Mouse (Mus musculus): Measurements from ENCODE around the gene Oasl1. TPM values are rescaled to one million over a fixed set of nuclear protein-coding genes. Genes with fewer than 3 reads are reported as not detected.
"Not testable (repeated sequence)": the region's sequence is repeated elsewhere in the genome, so short reads cannot be mapped to it uniquely, and the experiment has no call there.

Oasl1 gene
- polyA plus RNA-seq (2014; fragmentation: Nextera tagmentation; extraction: Ambion mirVana): 0.52 and 0.55 TPM in 2 replicates

- Histone ChIP-seq H3K9me3 (ENCODE audit: control insufficient read depth, low read length) (no peaks in the 10 kb centered on the region), H3K4me3 (ENCODE audit: low read depth, low read length) (no peak within 1 kb of the TSS), H3K27ac (ENCODE audit: low read depth, low read length) (no peak within 1 kb of the TSS), H3K9ac (replicated peaks; ENCODE audit: low read depth, low read length) (no peak within 1 kb of the TSS), H3K27me3 (ENCODE audit: control insufficient read depth, insufficient read depth, low read length) (no peaks in the 10 kb centered on the region), H3K36me3 (ENCODE audit: control insufficient read depth, insufficient read depth, low read length) (no peaks in the 10 kb centered on the region), H3K4me2 (ENCODE audit: low read depth, low read length) (peak within 1 kb of the TSS; percentile 9; the same call in 1 of the 2 replicates), H3K4me1 (ENCODE audit: control insufficient read depth, insufficient read depth, low read length) (no peaks in the 10 kb centered on the region)
- ATAC-seq (ENCODE audit: low read depth): no peak
- 35% methylated on average over 15 of the region's 15 CpGs for WGBS
These were observed at the start of gene Oasl1 for GRCm38 (mm10) chr5:114922998-114923473. Gene Oasl1 (plus strand): TSS chr5:114923240.

GRCm38 (mm10) chr5:114875858-114876257 is 47.2 kb upstream of the Oasl1 start:
- ATAC-seq (ENCODE audit: low read depth): no peak
- no peaks in the 10 kb centered on the region for H3K36me3 ChIP-seq (ENCODE audit: control insufficient read depth, insufficient read depth, low read length)
- H3K4me3 ChIP-seq (ENCODE audit: low read depth, low read length): no peak overlapping the region
- no peak overlapping the region for H3K27ac ChIP-seq (ENCODE audit: low read depth, low read length)
- no peak overlapping the region for H3K4me2 ChIP-seq (ENCODE audit: low read depth, low read length)
- H3K4me1 ChIP-seq (ENCODE audit: control insufficient read depth, insufficient read depth, low read length): no peaks in the 10 kb centered on the region
- H3K27me3 ChIP-seq (ENCODE audit: control insufficient read depth, insufficient read depth, low read length): no peaks in the 10 kb centered on the region
- H3K9me3 ChIP-seq (ENCODE audit: control insufficient read depth, low read length): no peaks in the 10 kb centered on the region
- 56% methylated on average over 6 of the region's 6 CpGs for WGBS
- no peak overlapping the region for H3K9ac ChIP-seq (replicated peaks; ENCODE audit: low read depth, low read length)

- 34% methylated on average over 6 of the region's 6 CpGs for WGBS
- no peaks in the 10 kb centered on the region for H3K36me3 ChIP-seq (ENCODE audit: control insufficient read depth, insufficient read depth, low read length)
These were observed 46.7 kb upstream of the Oasl1 start for GRCm38 (mm10) chr5:114876331-114876730.

GRCm38 (mm10) chr5:114877487-114877886 is 45.6 kb upstream of the Oasl1 start:
- Histone ChIP-seq H3K4me3 (ENCODE audit: low read depth, low read length) (no peak overlapping the region), H3K4me1 (ENCODE audit: control insufficient read depth, insufficient read depth, low read length) (no peaks in the 10 kb centered on the region), H3K36me3 (ENCODE audit: control insufficient read depth, insufficient read depth, low read length) (no peaks in the 10 kb centered on the region), H3K9ac (replicated peaks; ENCODE audit: low read depth, low read length) (no peak overlapping the region), H3K27me3 (ENCODE audit: control insufficient read depth, insufficient read depth, low read length) (no peaks in the 10 kb centered on the region), H3K27ac (ENCODE audit: low read depth, low read length) (no peak overlapping the region), H3K9me3 (ENCODE audit: control insufficient read depth, low read length) (no peaks in the 10 kb centered on the region), H3K4me2 (ENCODE audit: low read depth, low read length) (no peak overlapping the region)
- ATAC-seq (ENCODE audit: low read depth): no peak
- 69% methylated on average over 7 of the region's 7 CpGs for WGBS

More at GRCm38 (mm10) chr5:114876331-114876730, 46.7 kb upstream of the Oasl1 start:
- H3K4me1 ChIP-seq (ENCODE audit: control insufficient read depth, insufficient read depth, low read length): no peaks in the 10 kb centered on the region
- H3K9me3 ChIP-seq (ENCODE audit: control insufficient read depth, low read length): no peaks in the 10 kb centered on the region
- H3K27me3 ChIP-seq (ENCODE audit: control insufficient read depth, insufficient read depth, low read length): no peaks in the 10 kb centered on the region
- no peak overlapping the region for H3K4me2 ChIP-seq (ENCODE audit: low read depth, low read length)
- H3K4me3 ChIP-seq (ENCODE audit: low read depth, low read length): no peak overlapping the region
- H3K9ac ChIP-seq (replicated peaks; ENCODE audit: low read depth, low read length): no peak overlapping the region
- no peak for ATAC-seq (ENCODE audit: low read depth)
- H3K27ac ChIP-seq (ENCODE audit: low read depth, low read length): no peak overlapping the region

GRCm38 (mm10) chr5:114879399-114879798 is 43.6 kb upstream of the Oasl1 start:
- H3K27ac ChIP-seq (ENCODE audit: low read depth, low read length): no peak overlapping the region
- H3K27me3 ChIP-seq (ENCODE audit: control insufficient read depth, insufficient read depth, low read length): no peaks in the 10 kb centered on the region
- 71% methylated on average over 13 of the region's 13 CpGs for WGBS
- H3K4me3 ChIP-seq (ENCODE audit: low read depth, low read length): no peak overlapping the region
- no peaks in the 10 kb centered on the region for H3K9me3 ChIP-seq (ENCODE audit: control insufficient read depth, low read length)
- no peak overlapping the region for H3K9ac ChIP-seq (replicated peaks; ENCODE audit: low read depth, low read length)
- H3K4me2 ChIP-seq (ENCODE audit: low read depth, low read length): no peak overlapping the region
- H3K4me1 ChIP-seq (ENCODE audit: control insufficient read depth, insufficient read depth, low read length): no peaks in the 10 kb centered on the region
- ATAC-seq (ENCODE audit: low read depth): no peak
- no peaks in the 10 kb centered on the region for H3K36me3 ChIP-seq (ENCODE audit: control insufficient read depth, insufficient read depth, low read length)

GRCm38 (mm10) chr5:114882319-114882718 is 40.7 kb upstream of the Oasl1 start:
- 85% methylated on average over 6 of the region's 7 CpGs for WGBS
- H3K4me1 ChIP-seq (ENCODE audit: control insufficient read depth, insufficient read depth, low read length); H3K9me3 ChIP-seq (ENCODE audit: control insufficient read depth, low read length); H3K9ac ChIP-seq (replicated peaks; ENCODE audit: low read depth, low read length); H3K27me3 ChIP-seq (ENCODE audit: control insufficient read depth, insufficient read depth, low read length); ATAC-seq (ENCODE audit: low read depth); H3K4me2 ChIP-seq (ENCODE audit: low read depth, low read length); H3K27ac ChIP-seq (ENCODE audit: low read depth, low read length); H3K4me3 ChIP-seq (ENCODE audit: low read depth, low read length); H3K36me3 ChIP-seq (ENCODE audit: control insufficient read depth, insufficient read depth, low read length): not testable (repeated sequence)

- ATAC-seq (ENCODE audit: low read depth): no peak
- Histone ChIP-seq H3K27ac (ENCODE audit: low read depth, low read length) (no peak overlapping the region), H3K9ac (replicated peaks; ENCODE audit: low read depth, low read length) (no peak overlapping the region), H3K36me3 (ENCODE audit: control insufficient read depth, insufficient read depth, low read length) (no peaks in the 10 kb centered on the region), H3K27me3 (ENCODE audit: control insufficient read depth, insufficient read depth, low read length) (no peaks in the 10 kb centered on the region), H3K9me3 (ENCODE audit: control insufficient read depth, low read length) (no peaks in the 10 kb centered on the region), H3K4me2 (ENCODE audit: low read depth, low read length) (no peak overlapping the region), H3K4me1 (ENCODE audit: control insufficient read depth, insufficient read depth, low read length) (no peaks in the 10 kb centered on the region), H3K4me3 (ENCODE audit: low read depth, low read length) (no peak overlapping the region)
- WGBS: 92% methylated on average over 11 of the region's 11 CpGs
These were observed 40.0 kb upstream of the Oasl1 start for GRCm38 (mm10) chr5:114883022-114883421.

- H3K4me2 ChIP-seq (ENCODE audit: low read depth, low read length): no peak overlapping the region
- WGBS: 81% methylated on average over 6 of the region's 6 CpGs
- no peak for ATAC-seq (ENCODE audit: low read depth)
- no peaks in the 10 kb centered on the region for H3K27me3 ChIP-seq (ENCODE audit: control insufficient read depth, insufficient read depth, low read length)
- H3K27ac ChIP-seq (ENCODE audit: low read depth, low read length): no peak overlapping the region
- no peaks in the 10 kb centered on the region for H3K9me3 ChIP-seq (ENCODE audit: control insufficient read depth, low read length)
- H3K4me1 ChIP-seq (ENCODE audit: control insufficient read depth, insufficient read depth, low read length): no peaks in the 10 kb centered on the region
- H3K4me3 ChIP-seq (ENCODE audit: low read depth, low read length): no peak overlapping the region
- no peaks in the 10 kb centered on the region for H3K36me3 ChIP-seq (ENCODE audit: control insufficient read depth, insufficient read depth, low read length)
- no peak overlapping the region for H3K9ac ChIP-seq (replicated peaks; ENCODE audit: low read depth, low read length)
These were observed 36.2 kb upstream of the Oasl1 start for GRCm38 (mm10) chr5:114886801-114887200.

GRCm38 (mm10) chr5:114888995-114889394 is 34.0 kb upstream of the Oasl1 start:
- Histone ChIP-seq H3K4me3 (ENCODE audit: low read depth, low read length) (no peak overlapping the region), H3K4me2 (ENCODE audit: low read depth, low read length) (no peak overlapping the region), H3K27ac (ENCODE audit: low read depth, low read length) (no peak overlapping the region), H3K36me3 (ENCODE audit: control insufficient read depth, insufficient read depth, low read length) (no peaks in the 10 kb centered on the region), H3K9ac (replicated peaks; ENCODE audit: low read depth, low read length) (no peak overlapping the region), H3K27me3 (ENCODE audit: control insufficient read depth, insufficient read depth, low read length) (no peaks in the 10 kb centered on the region), H3K9me3 (ENCODE audit: control insufficient read depth, low read length) (no peaks in the 10 kb centered on the region), H3K4me1 (ENCODE audit: control insufficient read depth, insufficient read depth, low read length) (no peaks in the 10 kb centered on the region)
- no peak for ATAC-seq (ENCODE audit: low read depth)
- WGBS: 87% methylated on average over 2 of the region's 2 CpGs
